Mouse (Mus musculus) neural tube, embryonic 12.5 days (tissue): ENCODE results near the gene Eif4e1b. TPM values are rescaled to one million over a fixed set of nuclear protein-coding genes. Genes with fewer than 3 reads are reported as not detected.

ENCODE experiments used
- ATAC-seq: fragments of 200-750 bp; cut with Nextera tagmentation; 2 replicates; pipeline ENCODE4 v1.8.0; 2017; ENCODE audit warnings: low read depth, mild to moderate bottlenecking, moderate TSS enrichment, moderate library complexity; ENCODE audit not compliant: low FRiP score
- H3K27ac ChIP-seq: fragments of 300-500 bp; sonication (generic); 2 replicates; pipeline ENCODE4 v1.5.1; 2016
- H3K27me3 ChIP-seq: fragments of 300-500 bp; sonication (generic); replicated peaks from 2 replicates; pipeline ENCODE4 v1.6.1; 2016; ENCODE audit warnings: mild to moderate bottlenecking
- H3K36me3 ChIP-seq: fragments of 300-500 bp; sonication (generic); 2 replicates; pipeline ENCODE4 v1.6.1; 2016; ENCODE audit warnings: mild to moderate bottlenecking
- H3K4me1 ChIP-seq: fragments of 300-500 bp; sonication (generic); 2 replicates; pipeline ENCODE4 v1.6.1; 2016
- H3K4me2 ChIP-seq: fragments of 300-500 bp; sonication (generic); replicated peaks from 2 replicates; pipeline ENCODE4 v1.6.1; 2016; ENCODE audit warnings: mild to moderate bottlenecking
- H3K4me3 ChIP-seq: fragments of 300-500 bp; sonication (generic); 2 replicates; pipeline ENCODE4 v1.5.1; 2016
- H3K9ac ChIP-seq: fragments of 300-500 bp; sonication (generic); 2 replicates; pipeline ENCODE4 v1.6.1; 2016; ENCODE audit warnings: mild to moderate bottlenecking
- H3K9me3 ChIP-seq: fragments of 300-500 bp; sonication (generic); 2 replicates; pipeline ENCODE4 v1.6.1; 2016; ENCODE audit warnings: mild to moderate bottlenecking
- WGBS: fragments of 180-500 bp; shearing (Covaris S2); methylation state at CpG from one replicate; pipeline ENCODE4 v1.1.7; 2016; 5-methylcytosine and 5-hydroxymethylcytosine counted together
- polyA plus RNA-seq: library from polyadenylated mRNA; unstranded; fragments of >200 nt; fragmentation: Nextera tagmentation; extraction: Ambion mirVana; gene quantifications from 2 replicates; pipeline ENCODE4 v1.2.1, GENCODE M21; 2016

Gene Eif4e1b
- polyA plus RNA-seq, 1 experiment from 2014 or later: not detected

- no peak overlapping the region for H3K9ac ChIP-seq
- no peaks in the 10 kb centered on the region for H3K36me3 ChIP-seq
- ATAC-seq: no peak
- H3K4me3 ChIP-seq: no peak overlapping the region
- H3K27me3 ChIP-seq: no peaks in the 10 kb centered on the region
- WGBS: 94% methylated on average over 9 of the region's 9 CpGs
- H3K27ac ChIP-seq: no peak overlapping the region
- H3K4me1 ChIP-seq: peaks cover 6% of the 10 kb centered on the region; the same call in 1 of the 2 replicates
- no peak overlapping the region for H3K4me2 ChIP-seq
- H3K9me3 ChIP-seq: no peaks in the 10 kb centered on the region
Observed at GRCm38 (mm10) chr13:54813381-54813780, 29.6 kb downstream of the Eif4e1b start.

- Histone ChIP-seq H3K9ac (no peak overlapping the region), H3K36me3 (no peaks in the 10 kb centered on the region), H3K4me1 (peaks cover 9% of the 10 kb centered on the region; the same call in 1 of the 2 replicates), H3K4me2 (peak overlapping the region; percentile 27), H3K27me3 (peaks cover 5% of the 10 kb centered on the region), H3K9me3 (no peaks in the 10 kb centered on the region), H3K27ac (no peak overlapping the region), H3K4me3 (no peak overlapping the region)
- WGBS: 18% methylated on average over 17 of the region's 17 CpGs
- ATAC-seq: peak; percentile 50
Observed at GRCm38 (mm10) chr13:54818399-54819254, 34.8 kb downstream of the Eif4e1b start.

GRCm38 (mm10) chr13:54821106-54821505, 37.3 kb downstream of the Eif4e1b start:
- Histone ChIP-seq H3K9ac (no peak overlapping the region), H3K27me3 (peaks cover 5% of the 10 kb centered on the region), H3K9me3 (no peaks in the 10 kb centered on the region), H3K36me3 (no peaks in the 10 kb centered on the region), H3K27ac (no peak overlapping the region), H3K4me1 (peaks cover 16% of the 10 kb centered on the region; the same call in 1 of the 2 replicates), H3K4me3 (no peak overlapping the region), H3K4me2 (no peak overlapping the region)
- 92% methylated on average over 4 of the region's 4 CpGs for WGBS
- ATAC-seq: no peak

GRCm38 (mm10) chr13:54821931-54822330, 38.1 kb downstream of the Eif4e1b start:
- H3K36me3 ChIP-seq: no peaks in the 10 kb centered on the region
- H3K9ac ChIP-seq: no peak overlapping the region
- H3K9me3 ChIP-seq: no peaks in the 10 kb centered on the region
- ATAC-seq: no peak
- H3K4me3 ChIP-seq: no peak overlapping the region
- peaks cover 5% of the 10 kb centered on the region for H3K27me3 ChIP-seq
- 88% methylated on average over 2 of the region's 2 CpGs for WGBS
- H3K4me2 ChIP-seq: no peak overlapping the region
- peaks cover 16% of the 10 kb centered on the region; the same call in 1 of the 2 replicates for H3K4me1 ChIP-seq
- H3K27ac ChIP-seq: no peak overlapping the region

GRCm38 (mm10) chr13:54824111-54824931, 40.5 kb downstream of the Eif4e1b start:
- no peak overlapping the region; the same call in 1 of the 2 replicates for H3K4me3 ChIP-seq
- peak overlapping the region; percentile 48 for H3K4me2 ChIP-seq
- no peaks in the 10 kb centered on the region for H3K9me3 ChIP-seq
- H3K36me3 ChIP-seq: no peaks in the 10 kb centered on the region
- 24% methylated on average over 25 of the region's 25 CpGs for WGBS
- peaks cover 7% of the 10 kb centered on the region; the same call in 1 of the 2 replicates for H3K4me1 ChIP-seq
- peaks cover 5% of the 10 kb centered on the region for H3K27me3 ChIP-seq
- no peak overlapping the region for H3K27ac ChIP-seq
- ATAC-seq: peak; percentile 44
- H3K9ac ChIP-seq: no peak overlapping the region

GRCm38 (mm10) chr13:54827992-54828391, 44.2 kb downstream of the Eif4e1b start:
- H3K9ac ChIP-seq: no peak overlapping the region
- ATAC-seq: no peak
- WGBS: 51% methylated on average over 7 of the region's 7 CpGs

GRCm38 (mm10) chr13:54828508-54828907, 44.7 kb downstream of the Eif4e1b start:
- peaks cover 12% of the 10 kb centered on the region; the same call in 1 of the 2 replicates for H3K4me1 ChIP-seq
- H3K27me3 ChIP-seq: no peaks in the 10 kb centered on the region
- no peak for ATAC-seq
- no peak overlapping the region for H3K27ac ChIP-seq
- no peak overlapping the region for H3K9ac ChIP-seq
- H3K4me2 ChIP-seq: no peak overlapping the region
- no peaks in the 10 kb centered on the region for H3K9me3 ChIP-seq
- WGBS: 56% methylated on average over 6 of the region's 6 CpGs
- H3K4me3 ChIP-seq: no peak overlapping the region
- no peaks in the 10 kb centered on the region for H3K36me3 ChIP-seq

More at GRCm38 (mm10) chr13:54827992-54828391, 44.2 kb downstream of the Eif4e1b start:
- Histone ChIP-seq H3K27me3 (peaks cover 2% of the 10 kb centered on the region), H3K9me3 (no peaks in the 10 kb centered on the region), H3K4me2 (no peak overlapping the region), H3K4me1 (peaks cover 12% of the 10 kb centered on the region; the same call in 1 of the 2 replicates), H3K4me3 (no peak overlapping the region), H3K36me3 (no peaks in the 10 kb centered on the region), H3K27ac (no peak overlapping the region)

GRCm38 (mm10) chr13:54829450-54829849, 45.7 kb downstream of the Eif4e1b start:
- no peaks in the 10 kb centered on the region for H3K27me3 ChIP-seq
- H3K27ac ChIP-seq: no peak overlapping the region
- H3K4me3 ChIP-seq: no peak overlapping the region
- 6% methylated on average over 13 of the region's 13 CpGs for WGBS
- H3K36me3 ChIP-seq: no peaks in the 10 kb centered on the region
- no peak for ATAC-seq
- peak overlapping the region; percentile 23 for H3K4me2 ChIP-seq
- H3K9me3 ChIP-seq: no peaks in the 10 kb centered on the region
- peaks cover 11% of the 10 kb centered on the region; the same call in 1 of the 2 replicates for H3K4me1 ChIP-seq
- H3K9ac ChIP-seq: no peak overlapping the region

- no peak for ATAC-seq
- Histone ChIP-seq H3K4me1 (peaks cover 22% of the 10 kb centered on the region), H3K4me3 (no peak overlapping the region), H3K27me3 (no peaks in the 10 kb centered on the region), H3K36me3 (no peaks in the 10 kb centered on the region), H3K27ac (no peak overlapping the region), H3K4me2 (no peak overlapping the region), H3K9me3 (no peaks in the 10 kb centered on the region), H3K9ac (no peak overlapping the region)
- 84% methylated on average over 14 of the region's 14 CpGs for WGBS
Observed at GRCm38 (mm10) chr13:54836351-54837030, 52.7 kb downstream of the Eif4e1b start.

GRCm38 (mm10) chr13:54837061-54837460, 53.3 kb downstream of the Eif4e1b start:
- H3K4me1 ChIP-seq: peaks cover 22% of the 10 kb centered on the region
- no peaks in the 10 kb centered on the region for H3K27me3 ChIP-seq
- H3K4me2 ChIP-seq: peak overlapping the region; percentile 41; the same call in 1 of the 2 replicates
- no peaks in the 10 kb centered on the region for H3K36me3 ChIP-seq
- ATAC-seq: no peak
- H3K9me3 ChIP-seq: peaks cover 5% of the 10 kb centered on the region
- H3K9ac ChIP-seq: 0 out of 2 replicates have a peak overlapping the region, but pooled peaks have one; percentile 21
- H3K4me3 ChIP-seq: no peak overlapping the region
- 0 out of 2 replicates have a peak overlapping the region, but pooled peaks have one; percentile 32 for H3K27ac ChIP-seq
- 72% methylated on average over 5 of the region's 5 CpGs for WGBS

- peak overlapping the region; percentile 41 for H3K4me2 ChIP-seq
- WGBS: 8% methylated on average over 9 of the region's 9 CpGs
- H3K27ac ChIP-seq: peak overlapping the region; percentile 32; the same call in 1 of the 2 replicates
- H3K4me1 ChIP-seq: peaks cover 22% of the 10 kb centered on the region
- H3K4me3 ChIP-seq: no peak overlapping the region
- ATAC-seq: peak; percentile 37; the same call in 1 of the 2 replicates
- 0 out of 2 replicates have a peak overlapping the region, but pooled peaks have one; percentile 21 for H3K9ac ChIP-seq
- no peaks in the 10 kb centered on the region for H3K36me3 ChIP-seq
- H3K9me3 ChIP-seq: peaks cover 5% of the 10 kb centered on the region
- no peaks in the 10 kb centered on the region for H3K27me3 ChIP-seq
Observed at GRCm38 (mm10) chr13:54837471-54837889, 53.7 kb downstream of the Eif4e1b start.
